Mouse (Mus musculus) left cerebral cortex, postnatal 25 days (tissue): ENCODE measurements around the gene Xpnpep1. TPM values are rescaled to one million over a fixed set of nuclear protein-coding genes. Genes with fewer than 3 reads are reported as not detected.

Experiments used
- DNase-seq, 2 experiments: peaks; one replicate each; pipeline ENCODE4 v3.0.0; 2022; ENCODE audit warnings: low spot score in 2 of 2, mixed read lengths in 1 of 2
- intact Hi-C: fragments of 180-260 bp; cut with DNase I; formaldehyde crosslinking; loops from one replicate; pipeline ENCODE4 v1.15.1; 2025
- total RNA-seq, 2 experiments: library from RNA; stranded (reverse); gene quantifications; 2 replicates each; pipeline ENCODE4 v1.2.3; 2021

Gene Xpnpep1
- total RNA-seq, 2 experiments from 2014 or later: 75.4 TPM

- peak in 1 of 2 experiments; percentile 35 for DNase-seq
- intact Hi-C loops: loop anchor here (1.0 kb wide), 1 partner anchor 104 kb away; no protein-coding TSS in a partner anchor
Observed at GRCm38 (mm10) chr19:53037925-53038419, 2.0 kb downstream of the Xpnpep1 start.

- intact Hi-C loops: no loop called here
- no peak for DNase-seq
Observed at GRCm38 (mm10) chr19:53033159-53033943, 6.7 kb downstream of the Xpnpep1 start.

- no peak for DNase-seq
- intact Hi-C loops: no loop called here
Observed at GRCm38 (mm10) chr19:53032647-53033046, 7.4 kb downstream of the Xpnpep1 start.

- intact Hi-C loops: no loop called here
- no peak for DNase-seq
Observed at GRCm38 (mm10) chr19:53031957-53032371, 8.1 kb downstream of the Xpnpep1 start.

GRCm38 (mm10) chr19:53030279-53030678 is 9.7 kb downstream of the Xpnpep1 start:
- no peak for DNase-seq
- intact Hi-C loops: no loop called here

- intact Hi-C loops: no loop called here
- no peak for DNase-seq
Observed at GRCm38 (mm10) chr19:53029686-53030085, 10.3 kb downstream of the Xpnpep1 start.

GRCm38 (mm10) chr19:53029045-53029444 is 11.0 kb downstream of the Xpnpep1 start:
- intact Hi-C loops: no loop called here
- no peak for DNase-seq

GRCm38 (mm10) chr19:53028216-53028615 is 11.8 kb downstream of the Xpnpep1 start:
- intact Hi-C loops: no loop called here
- DNase-seq: no peak

GRCm38 (mm10) chr19:53023189-53023588 is 16.8 kb downstream of the Xpnpep1 start:
- DNase-seq: no peak
- intact Hi-C loops: no loop called here

GRCm38 (mm10) chr19:53022037-53022614 is 17.9 kb downstream of the Xpnpep1 start:
- no peak for DNase-seq
- intact Hi-C loops: no loop called here

- intact Hi-C loops: no loop called here
Observed at GRCm38 (mm10) chr19:53021537-53021936, 18.5 kb downstream of the Xpnpep1 start.

GRCm38 (mm10) chr19:53019716-53020463 is 20.1 kb downstream of the Xpnpep1 start:
- peak in 1 of 2 experiments; percentile 53 for DNase-seq
- intact Hi-C loops: no loop called here

More at GRCm38 (mm10) chr19:53021537-53021936, 18.5 kb downstream of the Xpnpep1 start:
- no peak for DNase-seq

GRCm38 (mm10) chr19:53017954-53018353 is 22.1 kb downstream of the Xpnpep1 start:
- no peak for DNase-seq
- intact Hi-C loops: no loop called here

- DNase-seq: no peak
- intact Hi-C loops: no loop called here
Observed at GRCm38 (mm10) chr19:53017248-53017647, 22.8 kb downstream of the Xpnpep1 start.

- intact Hi-C loops: no loop called here
- peak in 1 of 2 experiments; percentile 31 for DNase-seq
Observed at GRCm38 (mm10) chr19:53014910-53015710, 24.9 kb downstream of the Xpnpep1 start.

- DNase-seq: no peak
- intact Hi-C loops: no loop called here
Observed at GRCm38 (mm10) chr19:53013744-53014143, 26.3 kb downstream of the Xpnpep1 start.

GRCm38 (mm10) chr19:53013341-53013740 is 26.7 kb downstream of the Xpnpep1 start:
- intact Hi-C loops: no loop called here
- DNase-seq: no peak

- intact Hi-C loops: no loop called here
- DNase-seq: no peak
Observed at GRCm38 (mm10) chr19:53010941-53011340, 29.1 kb downstream of the Xpnpep1 start.

GRCm38 (mm10) chr19:53008921-53009320 is 31.1 kb downstream of the Xpnpep1 start:
- intact Hi-C loops: loop anchor here (2.0 to 5.0 kb wide), 4 partner anchors 132 to 368 kb away; partner anchors contain the start of gene Add3
- no peak for DNase-seq
